Mouse (Mus musculus) embryonic facial prominence, embryonic 14.5 days (tissue): ENCODE results near the gene Fam163b. TPM values are rescaled to one million over a fixed set of nuclear protein-coding genes. Genes with fewer than 3 reads are reported as not detected.

Experiments
- ATAC-seq: fragments of 200-750 bp; cut with Nextera tagmentation; 2 replicates; pipeline ENCODE4 v1.8.0; 2017; ENCODE audit warnings: low read depth, moderate number of reproducible peaks, moderate TSS enrichment
- DNase-seq: peaks from one replicate; pipeline ENCODE4 v3.0.0-alpha.2; 2015; ENCODE audit warnings: low spot score
- H3K27ac ChIP-seq: fragments of 300-500 bp; sonication (generic); replicated peaks from 2 replicates; pipeline ENCODE4 v1.5.1; 2014; ENCODE audit warnings: low read depth, mild to moderate bottlenecking, low read length, moderate library complexity
- H3K27me3 ChIP-seq: fragments of 300-500 bp; sonication (generic); replicated peaks from 2 replicates; pipeline ENCODE4 v1.6.1; 2014; ENCODE audit warnings: low read length; ENCODE audit not compliant: control insufficient read depth, insufficient read depth
- H3K36me3 ChIP-seq: fragments of 300-500 bp; sonication (generic); 2 replicates; pipeline ENCODE4 v1.6.1; 2014; ENCODE audit warnings: low read length, mixed read lengths; ENCODE audit not compliant: control insufficient read depth, insufficient read depth
- H3K4me1 ChIP-seq: fragments of 300-500 bp; sonication (generic); 2 replicates; pipeline ENCODE4 v1.6.1; 2014; ENCODE audit warnings: antibody characterized with exemption, low read length; ENCODE audit not compliant: control insufficient read depth, insufficient read depth
- H3K4me2 ChIP-seq: fragments of 300-500 bp; sonication (generic); 2 replicates; pipeline ENCODE4 v1.6.1; 2014; ENCODE audit warnings: low read depth, mild to moderate bottlenecking, low read length, moderate library complexity, mixed read lengths
- H3K4me3 ChIP-seq: fragments of 300-500 bp; sonication (generic); 2 replicates; pipeline ENCODE4 v1.5.1; 2014; ENCODE audit warnings: low read depth, mild to moderate bottlenecking, low read length
- H3K9ac ChIP-seq: fragments of 300-500 bp; sonication (generic); 2 replicates; pipeline ENCODE4 v1.6.1; 2014; ENCODE audit warnings: low read depth, mild to moderate bottlenecking, low read length, moderate library complexity, mixed read lengths
- H3K9me3 ChIP-seq: fragments of 300-500 bp; sonication (generic); 2 replicates; pipeline ENCODE4 v1.6.1; 2016; ENCODE audit warnings: low read length; ENCODE audit not compliant: control insufficient read depth
- whole genome bisulfite sequencing: fragments of 180-500 bp; shearing (Covaris S2); extraction: QIAGEN DNeasy Blood & Tissue Kit; methylation state at CpG from one replicate; pipeline ENCODE4 v1.1.7; 2014; 5-methylcytosine and 5-hydroxymethylcytosine counted together
- polyA plus RNA-seq: library from polyadenylated mRNA; unstranded; fragments of >200 nt; fragmentation: Nextera tagmentation; extraction: Ambion mirVana; gene quantifications from 2 replicates; pipeline ENCODE4 v1.2.1, GENCODE M21; 2014

The Fam163b gene
- polyA plus RNA-seq, 1 experiment from 2014 or later, result 0.31 TPM

GRCm38 (mm10) chr2:27123121-27123520, 19.2 kb downstream of the Fam163b start:
- Histone ChIP-seq H3K4me2 (no peak overlapping the region), H3K9me3 (no peaks in the 10 kb centered on the region), H3K36me3 (no peaks in the 10 kb centered on the region), H3K27ac (no peak overlapping the region), H3K9ac (no peak overlapping the region), H3K27me3 (no peaks in the 10 kb centered on the region; the same call in 1 of the 2 replicates), H3K4me3 (no peak overlapping the region), H3K4me1 (peaks cover 27% of the 10 kb centered on the region)
- WGBS, result 91% methylated on average over 4 of the region's 4 CpGs
- ATAC-seq, result no peak
- no peak for DNase-seq

DNA sequence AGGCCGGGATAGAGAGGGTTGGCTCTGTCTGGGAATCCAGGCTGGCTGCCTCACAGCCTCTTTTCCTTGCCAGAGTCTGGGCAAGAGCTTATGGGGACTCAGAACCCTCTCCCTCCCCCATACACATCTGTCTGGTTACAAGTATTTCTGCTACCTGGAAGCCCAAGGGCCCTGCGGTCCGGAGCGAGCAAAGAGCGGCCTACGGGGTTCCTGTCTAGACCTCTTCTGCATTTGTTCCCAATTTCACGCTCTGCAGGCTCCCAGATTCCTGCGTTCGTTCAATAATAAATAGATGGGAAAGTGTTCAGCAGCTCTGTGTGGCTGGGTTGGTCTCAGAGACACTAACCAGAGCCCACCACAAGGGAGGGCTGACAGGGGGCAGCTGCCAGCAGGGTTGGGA, 19.7 kb downstream of the Fam163b start:
- WGBS, result 30% methylated on average over 9 of the region's 9 CpGs
- DNase-seq, result peak; percentile 49
- peak overlapping the region; percentile 53 for H3K27ac ChIP-seq
- peaks cover 27% of the 10 kb centered on the region for H3K4me1 ChIP-seq
- no peaks in the 10 kb centered on the region for H3K9me3 ChIP-seq
- no peaks in the 10 kb centered on the region for H3K36me3 ChIP-seq
- peak; percentile 24; the same call in 1 of the 2 replicates for ATAC-seq
- H3K27me3 ChIP-seq, result no peaks in the 10 kb centered on the region; the same call in 1 of the 2 replicates
- H3K4me2 ChIP-seq, result 0 out of 2 replicates have a peak overlapping the region, but pooled peaks have one; percentile 8
- peak overlapping the region; percentile 21; the same call in 1 of the 2 replicates for H3K9ac ChIP-seq
- H3K4me3 ChIP-seq, result no peak overlapping the region

- peak; percentile 82 for ATAC-seq
- H3K4me2 ChIP-seq, result 0 out of 2 replicates have a peak overlapping the region, but pooled peaks have one; percentile 8
- H3K9me3 ChIP-seq, result no peaks in the 10 kb centered on the region
- H3K27ac ChIP-seq, result peak overlapping the region; percentile 53
- H3K9ac ChIP-seq, result peak overlapping the region; percentile 21; the same call in 1 of the 2 replicates
- peak; percentile 85 for DNase-seq
- no peaks in the 10 kb centered on the region; the same call in 1 of the 2 replicates for H3K27me3 ChIP-seq
- no peak overlapping the region for H3K4me3 ChIP-seq
- H3K36me3 ChIP-seq, result no peaks in the 10 kb centered on the region
- WGBS, result 16% methylated on average over 9 of the region's 9 CpGs
- peaks cover 27% of the 10 kb centered on the region for H3K4me1 ChIP-seq
These were observed 20.5 kb downstream of the Fam163b start for GRCm38 (mm10) chr2:27121626-27122355.

- no peaks in the 10 kb centered on the region for H3K9me3 ChIP-seq
- H3K36me3 ChIP-seq, result no peaks in the 10 kb centered on the region
- WGBS, result 77% methylated on average over 2 of the region's 8 CpGs
- no peak overlapping the region; the same call in 1 of the 2 replicates for H3K27ac ChIP-seq
- no peak overlapping the region for H3K4me3 ChIP-seq
- no peak overlapping the region for H3K9ac ChIP-seq
- no peaks in the 10 kb centered on the region; the same call in 1 of the 2 replicates for H3K27me3 ChIP-seq
- peak; percentile 60; the same call in 1 of the 2 replicates for ATAC-seq
- no peak for DNase-seq
- H3K4me2 ChIP-seq, result no peak overlapping the region
- peaks cover 27% of the 10 kb centered on the region for H3K4me1 ChIP-seq
These were observed 22.1 kb downstream of the Fam163b start for GRCm38 (mm10) chr2:27120241-27120641.

DNA sequence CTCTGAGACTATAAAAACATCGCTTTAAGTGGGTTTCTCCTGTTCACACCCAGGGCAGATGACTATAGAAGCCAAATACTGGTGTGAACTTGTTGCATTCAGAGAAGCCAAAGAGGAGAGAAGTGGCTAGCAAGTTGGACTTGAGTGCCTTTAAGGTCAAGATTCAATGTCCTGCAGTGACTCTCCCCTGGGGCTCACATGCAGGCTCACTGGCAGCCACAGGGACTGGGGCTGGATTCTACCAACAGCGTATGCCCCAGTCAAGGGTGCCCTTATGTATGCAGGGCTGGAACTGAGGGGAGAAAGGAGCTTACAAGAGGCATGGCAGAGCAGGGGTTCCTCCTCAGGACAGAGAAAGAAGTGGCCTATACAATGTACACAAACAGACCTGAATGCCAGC, 22.5 kb downstream of the Fam163b start:
- Histone ChIP-seq H3K9me3 (no peaks in the 10 kb centered on the region), H3K27ac (no peak overlapping the region), H3K4me1 (peaks cover 27% of the 10 kb centered on the region), H3K36me3 (no peaks in the 10 kb centered on the region), H3K27me3 (no peaks in the 10 kb centered on the region; the same call in 1 of the 2 replicates), H3K4me3 (no peak overlapping the region), H3K9ac (no peak overlapping the region), H3K4me2 (no peak overlapping the region)
- 81% methylated on average over 2 of the region's 2 CpGs for WGBS
- ATAC-seq (no peak), DNase-seq (no peak)

DNA sequence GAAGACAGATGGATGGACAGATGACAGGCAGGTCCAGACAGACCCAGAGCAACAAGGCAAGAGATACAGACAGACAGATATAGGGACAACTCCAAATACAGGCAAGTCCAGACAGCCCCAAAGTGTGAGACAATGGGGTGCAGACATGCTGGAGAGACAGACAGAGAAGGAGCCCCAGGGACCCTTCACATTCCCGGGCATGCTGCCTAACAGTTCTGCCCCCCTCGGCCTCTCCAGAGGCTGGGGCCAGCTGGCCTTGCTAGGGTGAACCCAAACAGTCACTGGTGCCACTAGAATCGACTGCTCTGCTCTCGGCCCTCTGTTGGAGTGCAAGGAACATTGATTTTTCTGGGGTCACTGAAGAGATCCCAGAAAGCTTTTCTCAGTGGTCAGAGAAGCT, 23.8 kb downstream of the Fam163b start:
- H3K9me3 ChIP-seq, result no peaks in the 10 kb centered on the region
- no peak overlapping the region for H3K4me2 ChIP-seq
- H3K36me3 ChIP-seq, result no peaks in the 10 kb centered on the region
- WGBS, result 43% methylated on average over 4 of the region's 4 CpGs
- DNase-seq, result no peak
- no peaks in the 10 kb centered on the region; the same call in 1 of the 2 replicates for H3K27me3 ChIP-seq
- H3K4me3 ChIP-seq, result no peak overlapping the region
- H3K9ac ChIP-seq, result no peak overlapping the region
- no peak for ATAC-seq
- H3K27ac ChIP-seq, result no peak overlapping the region
- peaks cover 27% of the 10 kb centered on the region for H3K4me1 ChIP-seq

DNA sequence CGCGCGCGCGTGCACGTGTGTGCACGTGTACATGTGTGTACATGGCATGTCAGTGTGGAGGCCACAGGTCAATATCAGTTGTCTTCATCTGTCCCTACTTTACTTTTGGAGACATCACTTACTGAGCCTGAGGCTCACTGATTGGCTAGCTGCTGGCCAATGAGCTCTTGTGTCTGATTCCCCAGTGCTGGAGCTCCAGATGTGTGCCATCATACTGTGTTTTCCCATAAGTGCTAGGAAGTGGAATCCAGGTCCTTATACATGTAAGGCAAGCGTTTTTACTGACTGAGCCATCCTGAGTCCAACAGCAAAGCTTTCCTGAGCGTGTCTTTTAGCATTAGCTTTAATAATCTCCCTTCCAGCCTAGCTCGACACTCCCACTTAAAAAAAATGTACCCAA, 28.1 kb downstream of the Fam163b start:
- Histone ChIP-seq H3K9me3 (no peaks in the 10 kb centered on the region), H3K4me3 (no peak overlapping the region), H3K36me3 (no peaks in the 10 kb centered on the region), H3K27ac (no peak overlapping the region), H3K27me3 (no peaks in the 10 kb centered on the region), H3K9ac (no peak overlapping the region), H3K4me2 (no peak overlapping the region), H3K4me1 (no peaks in the 10 kb centered on the region)
- ATAC-seq, result no peak
- 79% methylated on average over 10 of the region's 10 CpGs for WGBS
- DNase-seq, result no peak

DNA sequence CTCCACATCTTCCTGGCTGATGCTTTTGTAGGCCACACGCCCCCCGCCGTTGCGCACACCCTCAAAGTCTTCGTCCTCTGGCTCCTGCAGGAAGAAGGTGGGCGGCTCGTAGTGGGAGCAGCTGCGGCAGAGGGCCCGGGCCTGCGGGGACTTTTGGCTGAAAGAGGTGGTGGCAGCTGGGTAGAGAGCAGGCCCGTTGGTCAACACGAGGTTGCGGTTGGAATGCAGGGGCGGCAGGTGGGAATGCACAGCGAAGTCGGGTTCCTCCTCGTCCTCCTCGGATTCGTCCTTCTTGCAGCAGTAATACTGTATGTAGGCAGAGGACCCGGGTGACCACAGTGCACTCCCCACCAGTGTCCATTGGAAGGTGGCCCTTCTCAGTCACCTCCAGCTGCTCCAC, 29.7 kb downstream of the Fam163b start:
- Histone ChIP-seq H3K4me2 (no peak overlapping the region), H3K27me3 (no peaks in the 10 kb centered on the region), H3K27ac (no peak overlapping the region), H3K36me3 (no peaks in the 10 kb centered on the region), H3K9ac (no peak overlapping the region), H3K9me3 (no peaks in the 10 kb centered on the region), H3K4me3 (no peak overlapping the region), H3K4me1 (no peaks in the 10 kb centered on the region)
- 72% methylated on average over 17 of the region's 20 CpGs for WGBS
- ATAC-seq (no peak), DNase-seq (no peak)

- Histone ChIP-seq H3K9me3 (no peaks in the 10 kb centered on the region), H3K4me3 (no peak overlapping the region), H3K4me1 (0 out of 2 replicates have a peak, but pooled peaks cover 5% of the 10 kb centered on the region), H3K27ac (no peak overlapping the region), H3K4me2 (no peak overlapping the region), H3K9ac (no peak overlapping the region), H3K27me3 (no peaks in the 10 kb centered on the region), H3K36me3 (no peaks in the 10 kb centered on the region)
- DNase-seq, result no peak
- no peak for ATAC-seq
- WGBS, result 70% methylated on average over 5 of the region's 5 CpGs
These were observed 33.2 kb downstream of the Fam163b start for GRCm38 (mm10) chr2:27109052-27109451.
